In genomic region chrX:49225792-49226426, GRCm38 (mm10) we compare ENCODE assay signal across 27 mouse cellular contexts.
A peak's percentile ranks its signal among the peaks of the same experiment; 100 is the strongest.
DNase-seq lines count a peak whose midpoint lies in the region; ATAC-seq and TF ChIP-seq lines count a peak whose summit lies in the region.
"Had no signal": no experiment of that assay in that cellular context is flagged by ENCODE, and none has a peak within 500 bp of the region (broad histone marks: within the 10 kb centered on the region; RNA-seq: fewer than 3 reads in every experiment).

No protein-coding gene starts in this region.

- no peak for TF ChIP-seq CTCF in kidney, postnatal 0 days (IDR thresholded peaks at IDR 0.05; ENCODE audit: low read depth)
- TF ChIP-seq CTCF in gastrocnemius, adult 2 months (IDR thresholded peaks at IDR 0.05) = no peak

- no peak for ATAC-seq in kidney, postnatal 0 days (replicated peaks; ENCODE audit: low FRiP score, low read depth)
- ATAC-seq in kidney, embryonic 16.5 days (ENCODE audit: low FRiP score, low TSS enrichment) = no peak
- ATAC-seq in neural tube, embryonic 11.5 days (ENCODE audit: insufficient read depth, low FRiP score, low TSS enrichment) = peak; percentile 73
- ATAC-seq in neural tube, embryonic 15.5 days (ENCODE audit: low FRiP score) = no peak
- ATAC-seq: forebrain, embryonic 14.5 days; intestine, embryonic 16.5 days; lung, postnatal 0 days; Patski had no signal

- no peak overlapping the region for H3K27ac ChIP-seq in kidney, postnatal 0 days
- H3K27ac ChIP-seq in kidney, embryonic 16.5 days (ENCODE audit: low read length) = no peak overlapping the region
- H3K27ac ChIP-seq in neural tube, embryonic 11.5 days (ENCODE audit: low read depth, low read length) = no peak overlapping the region
- no peak overlapping the region for H3K27ac ChIP-seq in neural tube, embryonic 15.5 days (replicated peaks)
- H3K27ac ChIP-seq in gastrocnemius, adult 2 months = no peak overlapping the region
- H3K27ac ChIP-seq: embryonic facial prominence, embryonic 12.5 days; limb, embryonic 10.5 days; limb, embryonic 15.5 days; liver, embryonic 13.5 days; macrophage had no signal

- H3K9me3 ChIP-seq in kidney, postnatal 0 days (replicated peaks; ENCODE audit: low read length) = no peaks in the 10 kb centered on the region
- no peaks in the 10 kb centered on the region for H3K9me3 ChIP-seq in kidney, embryonic 16.5 days (ENCODE audit: low read length)
- no peaks in the 10 kb centered on the region for H3K9me3 ChIP-seq in neural tube, embryonic 11.5 days (ENCODE audit: control insufficient read depth, low read length)
- H3K9me3 ChIP-seq in neural tube, embryonic 15.5 days (replicated peaks) = no peaks in the 10 kb centered on the region
- H3K9me3 ChIP-seq: embryonic facial prominence, embryonic 12.5 days; limb, embryonic 10.5 days; limb, embryonic 15.5 days; liver, embryonic 13.5 days had no signal

- intact Hi-C loops in gastrocnemius, adult 2 months (cut with DNase I) = no loop called here

- 30% methylated on average over 1 of the region's 1 CpGs for WGBS in kidney, postnatal 0 days
- WGBS in kidney, embryonic 16.5 days = 52% methylated on average over 1 of the region's 1 CpGs
- 25% methylated on average over 1 of the region's 1 CpGs for WGBS in neural tube, embryonic 11.5 days
- 51% methylated on average over 1 of the region's 1 CpGs for WGBS in neural tube, embryonic 15.5 days

- no peak overlapping the region for H3K4me2 ChIP-seq in kidney, postnatal 0 days (ENCODE audit: low read length)
- H3K4me2 ChIP-seq in kidney, embryonic 16.5 days (replicated peaks; ENCODE audit: low read depth, low read length) = no peak overlapping the region
- H3K4me2 ChIP-seq in neural tube, embryonic 11.5 days (ENCODE audit: low read depth) = no peak overlapping the region
- no peak overlapping the region for H3K4me2 ChIP-seq in neural tube, embryonic 15.5 days
- H3K4me2 ChIP-seq: embryonic facial prominence, embryonic 12.5 days; heart, embryonic 11.5 days; limb, embryonic 15.5 days; liver, embryonic 13.5 days had no signal

- no peak overlapping the region for H3K9ac ChIP-seq in kidney, postnatal 0 days (ENCODE audit: low read depth, low read length)
- H3K9ac ChIP-seq in kidney, embryonic 16.5 days (replicated peaks; ENCODE audit: low read length) = no peak overlapping the region
- H3K9ac ChIP-seq in neural tube, embryonic 11.5 days (ENCODE audit: low read length) = no peak overlapping the region
- no peak overlapping the region for H3K9ac ChIP-seq in neural tube, embryonic 15.5 days (replicated peaks)
- H3K9ac ChIP-seq: embryonic facial prominence, embryonic 12.5 days; limb, embryonic 15.5 days; liver, embryonic 13.5 days had no signal

- H3K27me3 ChIP-seq in kidney, postnatal 0 days (ENCODE audit: insufficient read depth, low read length) = no peaks in the 10 kb centered on the region
- H3K27me3 ChIP-seq in kidney, embryonic 16.5 days (ENCODE audit: insufficient read depth, low read length) = no peaks in the 10 kb centered on the region
- no peaks in the 10 kb centered on the region for H3K27me3 ChIP-seq in neural tube, embryonic 11.5 days (ENCODE audit: control insufficient read depth, insufficient read depth, low read length)
- no peaks in the 10 kb centered on the region for H3K27me3 ChIP-seq in neural tube, embryonic 15.5 days (replicated peaks)
- H3K27me3 ChIP-seq: embryonic facial prominence, embryonic 12.5 days; limb, embryonic 15.5 days; liver, embryonic 13.5 days had no signal

- DNase-seq in kidney, postnatal 0 days (ENCODE audit: low spot score) = peak; percentile 20
- no peak for DNase-seq in neural tube, embryonic 11.5 days (ENCODE audit: low spot score)
- DNase-seq in embryo, embryonic 11.5 days (ENCODE audit: low read depth, low spot score) = peak; percentile 5
- DNase-seq in spleen, postnatal 4 days (ENCODE audit: low spot score in 2 of 2) = no peak
- DNase-seq in gastrocnemius, adult 2 months = no peak
- DNase-seq: adrenal gland, postnatal 14 days; cerebellum, adult 11-12 months; cerebellum, adult 9-11 months; gastrocnemius, postnatal 25 days; heart, adult 11 months; kidney, adult 8-10 months; kidney, postnatal 14 days; layer of hippocampus, adult 9-11 months; liver, embryonic 13.5 days; lung, adult 18-20 months had no signal

- no peaks in the 10 kb centered on the region for H3K4me1 ChIP-seq in kidney, postnatal 0 days (replicated peaks; ENCODE audit: insufficient read depth, low read length)
- no peaks in the 10 kb centered on the region for H3K4me1 ChIP-seq in kidney, embryonic 16.5 days (ENCODE audit: insufficient read depth, low read length)
- no peaks in the 10 kb centered on the region for H3K4me1 ChIP-seq in neural tube, embryonic 11.5 days (ENCODE audit: control insufficient read depth, insufficient read depth, low read length)
- H3K4me1 ChIP-seq in neural tube, embryonic 15.5 days = no peaks in the 10 kb centered on the region
- H3K4me1 ChIP-seq: embryonic facial prominence, embryonic 12.5 days; limb, embryonic 10.5 days; limb, embryonic 15.5 days; liver, embryonic 13.5 days had no signal

- no peak overlapping the region for H3K4me3 ChIP-seq in kidney, postnatal 0 days (replicated peaks; ENCODE audit: low read depth, low read length)
- no peak overlapping the region for H3K4me3 ChIP-seq in kidney, embryonic 16.5 days (ENCODE audit: low read length)
- H3K4me3 ChIP-seq in neural tube, embryonic 11.5 days (ENCODE audit: low read depth, low read length) = no peak overlapping the region
- no peak overlapping the region for H3K4me3 ChIP-seq in neural tube, embryonic 15.5 days (replicated peaks)
- H3K4me3 ChIP-seq in gastrocnemius, adult 2 months = no peak overlapping the region
- H3K4me3 ChIP-seq: embryonic facial prominence, embryonic 12.5 days; limb, embryonic 10.5 days; limb, embryonic 15.5 days; liver, embryonic 13.5 days; myocyte had no signal

- no peaks in the 10 kb centered on the region for H3K36me3 ChIP-seq in kidney, postnatal 0 days (ENCODE audit: insufficient read depth, low read length)
- H3K36me3 ChIP-seq in kidney, embryonic 16.5 days (ENCODE audit: insufficient read depth, low read length) = no peaks in the 10 kb centered on the region
- H3K36me3 ChIP-seq in neural tube, embryonic 11.5 days (ENCODE audit: control insufficient read depth, insufficient read depth, low read length) = no peaks in the 10 kb centered on the region
- H3K36me3 ChIP-seq in neural tube, embryonic 15.5 days = no peaks in the 10 kb centered on the region
- H3K36me3 ChIP-seq: embryonic facial prominence, embryonic 12.5 days; limb, embryonic 10.5 days; limb, embryonic 15.5 days; liver, embryonic 13.5 days had no signal

Comparison
In these comparisons a context has a peak if more than half of its experiments do, and no peak if none do; other contexts are left out.
1. DNase-seq: peak in kidney, postnatal 0 days (single experiment) and embryo, embryonic 11.5 days (single experiment); none in neural tube, embryonic 11.5 days (single experiment), spleen, postnatal 4 days (0 of 2) and gastrocnemius, adult 2 months (single experiment).